Mouse (Mus musculus) small intestine, adult 2 months (tissue): ENCODE measurements around the gene Ephb1.

Experiments used
- CTCF ChIP-seq: fragments of 200-500 bp; IDR thresholded peaks from 2 replicates; pipeline ENCODE4 v1.5.1; 2012; ENCODE audit warnings: low read depth, mild to moderate bottlenecking, control low read depth, inconsistent platforms, low read length, moderate library complexity, mixed read lengths; ENCODE audit not compliant: insufficient replicate concordance, insufficient read length; ENCODE audit errors: extremely low read depth
- POLR2A ChIP-seq: fragments of 200-500 bp; IDR thresholded peaks from 2 replicates; pipeline ENCODE4 v1.6.1; 2012; ENCODE audit warnings: low read depth, mild to moderate bottlenecking, control low read depth, inconsistent platforms, low read length, moderate library complexity

- TF ChIP-seq CTCF (no peak), POLR2A (no peak)
Observed at GRCm38 (mm10) chr9:101875306-101875705, 479.2 kb downstream of the Ephb1 start.
